39 mouse cellular contexts compared by ENCODE assay signal in the genomic region with DNA sequence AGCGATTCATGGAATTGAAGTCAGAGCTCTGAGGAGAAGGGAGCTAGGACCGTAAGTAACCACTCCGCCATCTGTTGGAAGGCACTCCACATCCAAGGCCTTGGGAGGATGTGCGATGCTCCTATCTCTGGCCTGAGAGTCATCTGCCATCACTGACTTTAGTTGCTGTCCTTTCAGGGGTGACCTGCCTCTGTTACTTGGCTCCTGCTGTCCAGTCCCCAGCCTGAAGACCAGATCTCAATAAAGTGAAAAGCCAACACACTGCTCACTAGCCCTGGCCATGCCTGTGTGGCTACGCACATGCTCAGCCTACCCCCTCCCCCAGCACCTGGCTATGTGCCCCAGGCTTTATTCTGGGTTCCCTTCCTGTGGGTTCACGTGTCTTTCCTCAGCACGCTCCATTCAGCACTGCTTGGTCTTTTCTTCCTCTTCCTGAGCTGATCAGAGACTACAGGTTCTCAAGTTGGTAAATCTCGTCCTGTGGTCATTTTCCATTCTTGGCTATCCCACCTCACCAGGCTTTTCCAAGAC. TPM values are rescaled to one million over a fixed set of nuclear protein-coding genes. Genes with fewer than 3 reads are reported as not detected.
DNase-seq lines count a peak whose midpoint lies in the region; ATAC-seq lines count a peak whose summit lies in the region.
"Had no signal": no experiment of that assay in that cellular context is flagged by ENCODE, and none has a peak within 500 bp of the region (broad histone marks: within the 10 kb centered on the region; RNA-seq: fewer than 3 reads in every experiment).

No protein-coding gene starts in this region.

- no peak for ATAC-seq in cerebellum, adult (ENCODE audit: insufficient number of reproducible peaks, low FRiP score, low TSS enrichment)
- ATAC-seq in heart, embryonic 12.5 days (ENCODE audit: insufficient number of reproducible peaks, low FRiP score): no peak
- ATAC-seq: activated CD4-positive, CD25-positive, alpha-beta regulatory T cell, adult 4 months; forebrain, embryonic 15.5 days; intestine, embryonic 16.5 days; midbrain, embryonic 13.5 days had no signal

- H3K27ac ChIP-seq in heart, embryonic 12.5 days (ENCODE audit: poor library complexity, severe bottlenecking): no peak overlapping the region
- H3K27ac ChIP-seq: embryonic facial prominence, embryonic 15.5 days; forebrain, embryonic 15.5 days; gastrocnemius, adult 2 months; heart, adult 2 months; heart, embryonic 13.5 days; kidney, postnatal 0 days; limb, embryonic 13.5 days; lung, embryonic 15.5 days; neural tube, embryonic 15.5 days had no signal

- 57% methylated on average over 8 of the region's 8 CpGs for WGBS in heart, embryonic 12.5 days

- H3K27me3 ChIP-seq in heart, embryonic 12.5 days (replicated peaks): peaks cover 35% of the 10 kb centered on the region
- H3K27me3 ChIP-seq: CH12.LX; embryonic facial prominence, embryonic 15.5 days; forebrain, embryonic 15.5 days; limb, embryonic 13.5 days; lung, embryonic 15.5 days; midbrain, embryonic 13.5 days; neural tube, embryonic 15.5 days had no signal

- peaks cover 12% of the 10 kb centered on the region; the same call in 1 of the 2 replicates for H3K4me1 ChIP-seq in heart, embryonic 12.5 days (replicated peaks)
- H3K4me1 ChIP-seq: heart, embryonic 13.5 days; lung, embryonic 15.5 days had no signal

- no peak overlapping the region for H3K4me2 ChIP-seq in heart, embryonic 12.5 days
- H3K4me2 ChIP-seq: embryonic facial prominence, embryonic 15.5 days; forebrain, embryonic 15.5 days; heart, embryonic 13.5 days; limb, embryonic 13.5 days; liver, embryonic 11.5 days; lung, embryonic 15.5 days; midbrain, embryonic 13.5 days; neural tube, embryonic 15.5 days had no signal

- H3K9ac ChIP-seq in heart, embryonic 12.5 days: no peak overlapping the region
- H3K9ac ChIP-seq: embryonic facial prominence, embryonic 15.5 days; forebrain, embryonic 15.5 days; heart, embryonic 13.5 days; lung, embryonic 15.5 days; midbrain, embryonic 13.5 days; neural tube, embryonic 15.5 days had no signal

- DNase-seq in cerebellum, postnatal 10 days: peak; percentile 67 to 70
- peak; percentile 63 for DNase-seq in heart, adult 11 months
- DNase-seq in layer of hippocampus, adult 9-11 months: peak; percentile 21
- DNase-seq in layer of hippocampus, adult 18-20 months (ENCODE audit: low spot score in 2 of 2): no peak
- peak; percentile 21 for DNase-seq in right cerebral cortex, adult 18-20 months
- no peak for DNase-seq in right cerebral cortex, postnatal 4 days
- DNase-seq: adrenal gland, adult 2 months; adrenal gland, postnatal 36 days; cerebellum, adult 8-10 months; gastrocnemius, adult 2 months; gastrocnemius, postnatal 36 days; heart, adult 2 months; heart, postnatal 10 days; kidney, adult 8-10 months; kidney, postnatal 4 days; layer of hippocampus, postnatal 36 days; lung, postnatal 36 days; thymus, adult 2 months; thymus, postnatal 36 days had no signal

- H3K4me3 ChIP-seq in heart, embryonic 12.5 days: no peak overlapping the region
- H3K4me3 ChIP-seq: embryonic facial prominence, embryonic 15.5 days; forebrain, embryonic 15.5 days; gastrocnemius, adult 2 months; heart, adult 2 months; heart, embryonic 13.5 days; limb, embryonic 13.5 days; lung, embryonic 15.5 days; midbrain, embryonic 13.5 days; neural tube, embryonic 15.5 days had no signal

- no peaks in the 10 kb centered on the region for H3K36me3 ChIP-seq in heart, embryonic 12.5 days
- H3K36me3 ChIP-seq: embryonic facial prominence, embryonic 15.5 days; forebrain, embryonic 15.5 days; heart, embryonic 13.5 days; limb, embryonic 13.5 days; lung, embryonic 15.5 days; midbrain, embryonic 13.5 days; neural tube, embryonic 15.5 days had no signal

- no peaks in the 10 kb centered on the region for H3K9me3 ChIP-seq in heart, embryonic 12.5 days (replicated peaks)
- H3K9me3 ChIP-seq: embryonic facial prominence, embryonic 15.5 days; forebrain, embryonic 15.5 days; heart, embryonic 13.5 days; limb, embryonic 13.5 days; lung, embryonic 15.5 days; midbrain, embryonic 13.5 days; neural tube, embryonic 15.5 days had no signal

RNA-seq across cellular contexts. Expression of a gene that starts 41.1 kb away (rescaled TPM):
- polyA plus RNA-seq in heart, embryonic 12.5 days (2016; fragmentation: Nextera tagmentation; extraction: Ambion mirVana): not detected in 2 replicates
- not detected for total RNA-seq in layer of hippocampus, adult 18-20 months (2021)
- total RNA-seq: adrenal gland, adult 2 months; adrenal gland, postnatal 36 days; CH12.LX; common myeloid progenitor, adult 5-6 weeks; ES-E14; gastrocnemius, adult 2 months; gastrocnemius, postnatal 36 days; heart, adult 2 months; heart, postnatal 10 days; hematopoietic stem cell, adult 5-6 weeks; layer of hippocampus, postnatal 36 days; megakaryocyte, adult 5-6 weeks had no signal
- polyA plus RNA-seq: activated CD4-positive, CD25-positive, alpha-beta regulatory T cell, adult 4 months; adrenal gland, adult 2 months; C2C12; embryonic facial prominence, embryonic 15.5 days; forebrain, embryonic 15.5 days; heart, adult 2 months; heart, embryonic 13.5 days; intestine, embryonic 16.5 days; kidney, postnatal 0 days; liver, embryonic 11.5 days; liver, embryonic 16.5 days; lung, embryonic 15.5 days; midbrain, embryonic 13.5 days; neural tube, embryonic 15.5 days had no signal

Comparison
In these comparisons a context has a peak if more than half of its experiments do, and no peak if none do; other contexts are left out.
1. DNase-seq: peak in cerebellum, postnatal 10 days (2 of 2), heart, adult 11 months (single experiment), layer of hippocampus, adult 9-11 months (single experiment) and right cerebral cortex, adult 18-20 months (single experiment); none in layer of hippocampus, adult 18-20 months (0 of 2) and right cerebral cortex, postnatal 4 days (single experiment).